Comparison of ENCODE assay signal across 8 mouse cellular contexts in genomic region chr7:55737125-55737912, GRCm38 (mm10). TPM values are rescaled to one million over a fixed set of nuclear protein-coding genes. Genes with fewer than 3 reads are reported as not detected.
A peak's percentile ranks its signal among the peaks of the same experiment; 100 is the strongest.
DNase-seq lines count a peak whose midpoint lies in the region; ATAC-seq lines count a peak whose summit lies in the region.
"Had no signal": no experiment of that assay in that cellular context is flagged by ENCODE, and none has a peak within 500 bp of the region (broad histone marks: within the 10 kb centered on the region; RNA-seq: fewer than 3 reads in every experiment).

No protein-coding gene starts in this region.

- peak; percentile 95 for ATAC-seq in frontal cortex, adult (ENCODE audit: low TSS enrichment)
- peak; percentile 73 for ATAC-seq in megakaryocyte-erythroid progenitor cell, adult 5-6 weeks (replicated peaks; ENCODE audit: low FRiP score, low TSS enrichment, poor library complexity, severe bottlenecking)
- ATAC-seq in CD4-positive, CD25-positive, alpha-beta regulatory T cell, adult 4 months: no peak

- peak; percentile 30 for DNase-seq in thymus, postnatal 4 days
- DNase-seq in thymus, postnatal 25 days: no peak
- peak; percentile 61 for DNase-seq in cerebellum, adult 11-12 months
- peak; percentile 81 for DNase-seq in layer of hippocampus, adult 11-12 months (ENCODE audit: low spot score)

RNA-seq across cellular contexts. Expression of gene Siglech, which starts 30.7 kb away (rescaled TPM):
- total RNA-seq in megakaryocyte-erythroid progenitor cell, adult 5-6 weeks (2014; fragmentation: Nextera tagmentation): not detected in 2 replicates
- total RNA-seq in megakaryocyte-erythroid progenitor cell, adult 5-6 weeks (2017): 0.15 TPM in 1 of 2 replicates, not detected in the other
- polyA plus RNA-seq in CD4-positive, CD25-positive, alpha-beta regulatory T cell, adult 4 months (2017; shearing (Covaris generic)): 1 to 10 TPM in 1 of 2 experiments, not detected in 1; 1.4 TPM
- total RNA-seq: gastrocnemius, postnatal 4 days had no signal

RNA-seq across cellular contexts. Expression of gene Tubgcp5, which starts 56.6 kb away (rescaled TPM):
- total RNA-seq in megakaryocyte-erythroid progenitor cell, adult 5-6 weeks (2014; fragmentation: Nextera tagmentation): 34.9 and 43.8 TPM in 2 replicates
- 32.7 and 55.7 TPM in 2 replicates for total RNA-seq in megakaryocyte-erythroid progenitor cell, adult 5-6 weeks (2017)
- polyA plus RNA-seq in CD4-positive, CD25-positive, alpha-beta regulatory T cell, adult 4 months (2017; shearing (Covaris generic)): 10 to 100 TPM; 43.4 to 48.6 TPM
